Mouse (Mus musculus) midbrain, embryonic 14.5 days (tissue): ENCODE data around the gene Gjd3. TPM values are rescaled to one million over a fixed set of nuclear protein-coding genes. Genes with fewer than 3 reads are reported as not detected.

ENCODE experiments used
- ATAC-seq: fragments of 200-750 bp; cut with Nextera tagmentation; 2 replicates; pipeline ENCODE4 v1.8.0; 2017; ENCODE audit warnings: moderate number of reproducible peaks, moderate library complexity; ENCODE audit not compliant: low FRiP score, low TSS enrichment
- DNase-seq: peaks from one replicate; pipeline ENCODE4 v3.0.0-alpha.2; 2015
- H3K27ac ChIP-seq: fragments of 300-500 bp; sonication (generic); replicated peaks from 2 replicates; pipeline ENCODE4 v1.5.1; 2014; ENCODE audit warnings: mild to moderate bottlenecking, low read depth, low read length, moderate library complexity
- H3K27me3 ChIP-seq: fragments of 300-500 bp; sonication (generic); 2 replicates; pipeline ENCODE4 v1.6.1; 2014; ENCODE audit warnings: low read length, control low read depth, mixed read lengths; ENCODE audit not compliant: control insufficient read depth, insufficient read depth
- H3K36me3 ChIP-seq: fragments of 300-500 bp; sonication (generic); 2 replicates; pipeline ENCODE4 v1.6.1; 2014; ENCODE audit warnings: low read length, control low read depth; ENCODE audit not compliant: control insufficient read depth, insufficient read depth
- H3K4me1 ChIP-seq: fragments of 300-500 bp; sonication (generic); 2 replicates; pipeline ENCODE4 v1.6.1; 2014; ENCODE audit warnings: mild to moderate bottlenecking, antibody characterized with exemption, low read length, control low read depth; ENCODE audit not compliant: control insufficient read depth, insufficient read depth
- H3K4me2 ChIP-seq: fragments of 300-500 bp; sonication (generic); 2 replicates; pipeline ENCODE4 v1.6.1; 2014; ENCODE audit warnings: mild to moderate bottlenecking, low read length, moderate library complexity
- H3K4me3 ChIP-seq: fragments of 300-500 bp; sonication (generic); replicated peaks from 2 replicates; pipeline ENCODE4 v1.5.1; 2014; ENCODE audit warnings: low read depth, low read length
- H3K9ac ChIP-seq: fragments of 300-500 bp; sonication (generic); replicated peaks from 2 replicates; pipeline ENCODE4 v1.6.1; 2014; ENCODE audit warnings: mild to moderate bottlenecking, low read length, moderate library complexity
- H3K9me3 ChIP-seq: fragments of 300-500 bp; sonication (generic); 2 replicates; pipeline ENCODE4 v1.6.1; 2016; ENCODE audit warnings: low read length, control low read depth, mixed read lengths; ENCODE audit not compliant: control insufficient read depth
- WGBS: fragments of 180-500 bp; shearing (Covaris S2); extraction: QIAGEN DNeasy Blood & Tissue Kit; methylation state at CpG from one replicate; pipeline ENCODE4 v1.1.7; 2014; 5-methylcytosine and 5-hydroxymethylcytosine counted together
- polyA plus RNA-seq: library from polyadenylated mRNA; unstranded; fragments of >200 nt; fragmentation: Nextera tagmentation; extraction: Ambion mirVana; gene quantifications from 2 replicates; pipeline ENCODE4 v1.2.1, GENCODE M21; 2014

Gene Gjd3
- polyA plus RNA-seq, 1 experiment from 2014 or later = 0.70 TPM

GRCm38 (mm10) chr11:98949242-98949957, 33.4 kb downstream of the Gjd3 start:
- WGBS = 60% methylated on average over 12 of the region's 12 CpGs
- H3K36me3 ChIP-seq = no peaks in the 10 kb centered on the region
- H3K4me1 ChIP-seq = peaks cover 14% of the 10 kb centered on the region
- ATAC-seq (no peak), DNase-seq (no peak)
- no peaks in the 10 kb centered on the region for H3K27me3 ChIP-seq
- H3K9me3 ChIP-seq = no peaks in the 10 kb centered on the region
- H3K4me3 ChIP-seq = no peak overlapping the region
- H3K4me2 ChIP-seq = no peak overlapping the region
- H3K27ac ChIP-seq = no peak overlapping the region
- H3K9ac ChIP-seq = no peak overlapping the region

- Histone ChIP-seq H3K4me3 (no peak overlapping the region), H3K4me2 (no peak overlapping the region), H3K4me1 (peaks cover 7% of the 10 kb centered on the region; the same call in 1 of the 2 replicates), H3K9ac (no peak overlapping the region), H3K36me3 (no peaks in the 10 kb centered on the region), H3K27me3 (no peaks in the 10 kb centered on the region), H3K9me3 (no peaks in the 10 kb centered on the region), H3K27ac (no peak overlapping the region)
- WGBS = 91% methylated on average over 18 of the region's 18 CpGs
- DNase-seq (no peak), ATAC-seq (no peak)
Measured at GRCm38 (mm10) chr11:98947969-98948569, 34.7 kb downstream of the Gjd3 start.

GRCm38 (mm10) chr11:98945605-98945977, 37.2 kb downstream of the Gjd3 start:
- ATAC-seq (no peak), DNase-seq (no peak)
- Histone ChIP-seq H3K9me3 (no peaks in the 10 kb centered on the region), H3K4me2 (no peak overlapping the region), H3K27me3 (no peaks in the 10 kb centered on the region), H3K27ac (no peak overlapping the region), H3K9ac (no peak overlapping the region), H3K36me3 (no peaks in the 10 kb centered on the region), H3K4me3 (no peak overlapping the region), H3K4me1 (peaks cover 17% of the 10 kb centered on the region)
- 58% methylated on average over 3 of the region's 3 CpGs for WGBS

- H3K27ac ChIP-seq = 0 out of 2 replicates have a peak overlapping the region, but pooled peaks have one; percentile 9
- H3K4me2 ChIP-seq = no peak overlapping the region
- H3K9ac ChIP-seq = no peak overlapping the region
- H3K27me3 ChIP-seq = no peaks in the 10 kb centered on the region
- ATAC-seq (no peak), DNase-seq (no peak)
- H3K4me3 ChIP-seq = no peak overlapping the region
- no peaks in the 10 kb centered on the region for H3K9me3 ChIP-seq
- no peaks in the 10 kb centered on the region for H3K36me3 ChIP-seq
- H3K4me1 ChIP-seq = peaks cover 20% of the 10 kb centered on the region
- 30% methylated on average over 10 of the region's 11 CpGs for WGBS
Measured at GRCm38 (mm10) chr11:98944897-98945604, 37.8 kb downstream of the Gjd3 start.

GRCm38 (mm10) chr11:98943741-98944461, 38.9 kb downstream of the Gjd3 start:
- DNase-seq = no peak
- no peaks in the 10 kb centered on the region for H3K27me3 ChIP-seq
- H3K9ac ChIP-seq = no peak overlapping the region
- no peak overlapping the region for H3K4me3 ChIP-seq
- H3K27ac ChIP-seq = 0 out of 2 replicates have a peak overlapping the region, but pooled peaks have one; percentile 52
- 32% methylated on average over 14 of the region's 14 CpGs for WGBS
- no peak for ATAC-seq
- peaks cover 20% of the 10 kb centered on the region for H3K4me1 ChIP-seq
- H3K4me2 ChIP-seq = no peak overlapping the region
- no peaks in the 10 kb centered on the region for H3K36me3 ChIP-seq
- H3K9me3 ChIP-seq = no peaks in the 10 kb centered on the region

GRCm38 (mm10) chr11:98942923-98943641, 39.7 kb downstream of the Gjd3 start:
- H3K9ac ChIP-seq = no peak overlapping the region
- H3K4me2 ChIP-seq = no peak overlapping the region
- no peak for ATAC-seq
- peaks cover 26% of the 10 kb centered on the region for H3K4me1 ChIP-seq
- 73% methylated on average over 8 of the region's 8 CpGs for WGBS
- H3K27me3 ChIP-seq = no peaks in the 10 kb centered on the region
- H3K4me3 ChIP-seq = no peak overlapping the region
- H3K36me3 ChIP-seq = no peaks in the 10 kb centered on the region
- peak; percentile 72 for DNase-seq
- peak overlapping the region; percentile 86 for H3K27ac ChIP-seq
- H3K9me3 ChIP-seq = no peaks in the 10 kb centered on the region

GRCm38 (mm10) chr11:98942555-98942922, 40.3 kb downstream of the Gjd3 start:
- DNase-seq (no peak), ATAC-seq (no peak; the same call in 1 of the 2 replicates)
- Histone ChIP-seq H3K4me1 (peaks cover 32% of the 10 kb centered on the region), H3K9ac (peak overlapping the region; percentile 64; the same call in 1 of the 2 replicates), H3K27me3 (no peaks in the 10 kb centered on the region), H3K4me3 (peak overlapping the region; percentile 52), H3K27ac (peak overlapping the region; percentile 86), H3K4me2 (peak overlapping the region; percentile 74), H3K36me3 (no peaks in the 10 kb centered on the region), H3K9me3 (no peaks in the 10 kb centered on the region)
- 56% methylated on average over 3 of the region's 3 CpGs for WGBS
